Mouse (Mus musculus): ENCODE data around the gene Myg1.

- no peak for TF ChIP-seq POLR2A (IDR thresholded peaks at IDR 0.05; ENCODE audit: extremely low read depth, insufficient read depth, low read length)
- TF ChIP-seq CTCF (IDR thresholded peaks at IDR 0.05; ENCODE audit: extremely low read depth, insufficient read depth, low read length): no peak
Observed at GRCm38 (mm10) chr15:102315292-102315691, 16.2 kb upstream of the Myg1 start.

Measured in cortical plate, adult 2 months (tissue).